Mouse (Mus musculus): Measurements from ENCODE around the gene Akap1. TPM values are rescaled to one million over a fixed set of nuclear protein-coding genes. Genes with fewer than 3 reads are reported as not detected.

The Akap1 gene
- polyA plus RNA-seq, 1 experiment: 48.2 TPM

DNA sequence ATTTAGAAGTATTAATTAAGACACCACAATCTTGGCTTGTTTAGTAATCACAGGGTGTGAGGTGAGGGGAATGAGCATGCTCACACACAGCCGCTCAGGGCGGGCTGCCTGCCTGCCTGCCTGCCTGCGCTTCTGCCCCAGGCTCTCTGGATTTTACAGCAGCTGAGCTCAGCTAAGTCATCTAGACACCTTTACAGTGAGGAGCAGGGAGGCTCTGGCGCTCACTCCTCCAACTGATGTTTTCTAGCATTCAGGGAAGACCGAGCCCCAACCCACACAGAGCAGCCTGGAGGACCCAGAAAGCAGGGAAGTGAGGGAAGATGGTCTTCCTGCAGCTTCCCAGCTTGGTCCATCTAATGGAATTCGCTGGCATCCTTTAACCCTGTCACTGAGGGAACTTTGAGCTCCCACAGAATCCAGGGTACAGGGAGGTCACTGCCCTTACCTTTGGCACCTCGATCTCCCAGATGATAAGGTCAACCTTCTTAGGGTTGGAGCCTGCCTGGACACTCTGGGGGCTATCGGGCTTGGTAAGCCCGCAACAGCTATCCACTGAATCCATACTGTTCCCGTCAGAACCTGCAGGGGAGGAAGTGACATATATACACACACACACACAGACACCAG is 23.5 kb downstream of the Akap1 start:
- no peak for TF ChIP-seq EP300 (IDR thresholded peaks at IDR 0.05; ENCODE audit: insufficient read depth, low read depth, low read length)
- TF ChIP-seq POLR2A (IDR thresholded peaks at IDR 0.05; ENCODE audit: insufficient read depth, low read length): no peak
- TF ChIP-seq CTCF (IDR thresholded peaks at IDR 0.05; ENCODE audit: low read depth, low read length): no peak
- Histone ChIP-seq H3K4me3 (ENCODE audit: low read depth, low read length) (no peak overlapping the region), H3K4me1 (ENCODE audit: control insufficient read depth, insufficient read depth, low read length) (peaks cover 5% of the 10 kb centered on the region), H3K27ac (ENCODE audit: insufficient read depth, low read length) (no peak overlapping the region), H3K9ac (ENCODE audit: low read depth, poor library complexity, severe bottlenecking) (no peak overlapping the region), H3K9me3 (replicated peaks; ENCODE audit: control insufficient read depth, insufficient read depth, low read length, poor library complexity, severe bottlenecking) (no peaks in the 10 kb centered on the region), H3K27me3 (ENCODE audit: control insufficient read depth, insufficient read depth, low read length, poor library complexity, severe bottlenecking) (no peaks in the 10 kb centered on the region), H3K36me3 (ENCODE audit: control insufficient read depth, insufficient read depth, low read length, poor library complexity, severe bottlenecking) (peaks cover 72% of the 10 kb centered on the region)

DNA sequence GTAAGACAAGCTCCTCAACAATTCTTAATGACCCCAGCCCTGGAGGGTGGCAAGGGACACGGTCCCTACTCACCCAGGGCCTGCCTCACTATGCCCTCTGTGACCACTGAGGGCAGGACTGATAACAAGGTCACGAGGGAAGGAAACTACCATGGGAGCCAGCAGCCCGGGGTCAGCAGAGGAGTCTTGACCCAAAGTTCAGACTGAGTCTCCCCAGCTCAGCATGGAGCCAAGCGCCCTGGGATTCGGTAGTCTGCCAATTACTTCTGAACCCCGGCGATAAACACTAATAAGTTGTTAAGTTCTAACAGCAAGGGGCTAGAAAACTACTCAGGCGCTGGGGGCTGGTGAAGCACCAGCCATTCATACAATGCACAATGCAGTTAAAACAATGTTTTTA is 24.1 kb downstream of the Akap1 start:
- Histone ChIP-seq H3K36me3 (ENCODE audit: control insufficient read depth, insufficient read depth, low read length, poor library complexity, severe bottlenecking) (peaks cover 66% of the 10 kb centered on the region), H3K27ac (ENCODE audit: insufficient read depth, low read length) (no peak overlapping the region), H3K4me1 (ENCODE audit: control insufficient read depth, insufficient read depth, low read length) (peaks cover 5% of the 10 kb centered on the region), H3K4me3 (ENCODE audit: low read depth, low read length) (no peak overlapping the region), H3K9me3 (replicated peaks; ENCODE audit: control insufficient read depth, insufficient read depth, low read length, poor library complexity, severe bottlenecking) (no peaks in the 10 kb centered on the region), H3K27me3 (ENCODE audit: control insufficient read depth, insufficient read depth, low read length, poor library complexity, severe bottlenecking) (no peaks in the 10 kb centered on the region), H3K9ac (ENCODE audit: low read depth, poor library complexity, severe bottlenecking) (no peak overlapping the region)
- TF ChIP-seq CTCF (IDR thresholded peaks at IDR 0.05; ENCODE audit: low read depth, low read length) (no peak), EP300 (IDR thresholded peaks at IDR 0.05; ENCODE audit: insufficient read depth, low read depth, low read length) (no peak), POLR2A (IDR thresholded peaks at IDR 0.05; ENCODE audit: insufficient read depth, low read length) (no peak)

DNA sequence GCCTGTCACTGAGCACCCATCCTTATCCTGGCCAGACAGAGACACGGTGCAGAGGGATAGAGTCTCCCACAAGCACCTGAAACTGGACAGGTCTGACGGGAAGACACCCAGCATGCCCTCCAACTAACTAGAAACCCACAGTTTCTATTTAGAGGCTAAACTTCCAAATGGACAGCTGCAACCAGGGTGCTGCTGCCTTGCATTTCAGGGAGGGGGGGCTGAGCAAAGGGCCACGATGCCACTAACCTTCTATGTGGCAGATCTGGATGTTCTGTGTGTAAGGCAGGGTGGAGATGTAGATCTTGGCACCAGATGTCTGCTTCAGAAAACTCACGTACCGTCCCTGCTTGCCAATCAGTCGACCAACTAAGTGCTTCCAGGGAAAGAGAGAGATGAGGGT is 25.0 kb downstream of the Akap1 start:
- Histone ChIP-seq H3K27me3 (ENCODE audit: control insufficient read depth, insufficient read depth, low read length, poor library complexity, severe bottlenecking) (no peaks in the 10 kb centered on the region), H3K9ac (ENCODE audit: low read depth, poor library complexity, severe bottlenecking) (no peak overlapping the region), H3K27ac (ENCODE audit: insufficient read depth, low read length) (no peak overlapping the region), H3K36me3 (ENCODE audit: control insufficient read depth, insufficient read depth, low read length, poor library complexity, severe bottlenecking) (peaks cover 65% of the 10 kb centered on the region), H3K4me3 (ENCODE audit: low read depth, low read length) (no peak overlapping the region), H3K4me1 (ENCODE audit: control insufficient read depth, insufficient read depth, low read length) (peaks cover 3% of the 10 kb centered on the region), H3K9me3 (replicated peaks; ENCODE audit: control insufficient read depth, insufficient read depth, low read length, poor library complexity, severe bottlenecking) (no peaks in the 10 kb centered on the region)
- no peak for TF ChIP-seq CTCF (IDR thresholded peaks at IDR 0.05; ENCODE audit: low read depth, low read length)
- no peak for TF ChIP-seq EP300 (IDR thresholded peaks at IDR 0.05; ENCODE audit: insufficient read depth, low read depth, low read length)
- no peak for TF ChIP-seq POLR2A (IDR thresholded peaks at IDR 0.05; ENCODE audit: insufficient read depth, low read length)

DNA sequence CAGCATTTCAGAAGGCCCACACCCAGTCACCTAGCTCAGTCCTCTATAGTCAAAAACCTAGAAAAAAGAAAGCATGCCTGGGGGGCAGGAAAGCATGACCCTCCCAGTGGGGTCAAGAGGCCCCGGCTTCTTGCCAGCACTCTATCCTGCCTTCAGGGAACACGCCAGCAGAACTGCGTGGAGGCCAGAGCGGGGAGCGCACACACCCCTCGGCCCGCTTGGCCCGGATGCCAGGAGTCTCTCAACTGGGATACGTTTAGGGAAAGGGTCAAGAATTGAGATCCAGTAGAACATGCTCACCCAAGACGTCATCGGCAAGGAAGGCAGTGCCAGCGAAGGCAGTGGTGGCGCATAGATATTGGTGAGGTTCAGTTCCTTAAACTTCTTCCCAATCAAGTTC is 25.8 kb downstream of the Akap1 start:
- H3K9me3 ChIP-seq (replicated peaks; ENCODE audit: control insufficient read depth, insufficient read depth, low read length, poor library complexity, severe bottlenecking): no peaks in the 10 kb centered on the region
- no peak overlapping the region for H3K27ac ChIP-seq (ENCODE audit: insufficient read depth, low read length)
- no peak overlapping the region for H3K4me3 ChIP-seq (ENCODE audit: low read depth, low read length)
- no peaks in the 10 kb centered on the region for H3K27me3 ChIP-seq (ENCODE audit: control insufficient read depth, insufficient read depth, low read length, poor library complexity, severe bottlenecking)
- TF ChIP-seq EP300 (IDR thresholded peaks at IDR 0.05; ENCODE audit: insufficient read depth, low read depth, low read length) (no peak), POLR2A (IDR thresholded peaks at IDR 0.05; ENCODE audit: insufficient read depth, low read length) (no peak), CTCF (IDR thresholded peaks at IDR 0.05; ENCODE audit: low read depth, low read length) (no peak)
- peaks cover 3% of the 10 kb centered on the region for H3K4me1 ChIP-seq (ENCODE audit: control insufficient read depth, insufficient read depth, low read length)
- no peak overlapping the region for H3K9ac ChIP-seq (ENCODE audit: low read depth, poor library complexity, severe bottlenecking)
- H3K36me3 ChIP-seq (ENCODE audit: control insufficient read depth, insufficient read depth, low read length, poor library complexity, severe bottlenecking): peaks cover 67% of the 10 kb centered on the region

DNA sequence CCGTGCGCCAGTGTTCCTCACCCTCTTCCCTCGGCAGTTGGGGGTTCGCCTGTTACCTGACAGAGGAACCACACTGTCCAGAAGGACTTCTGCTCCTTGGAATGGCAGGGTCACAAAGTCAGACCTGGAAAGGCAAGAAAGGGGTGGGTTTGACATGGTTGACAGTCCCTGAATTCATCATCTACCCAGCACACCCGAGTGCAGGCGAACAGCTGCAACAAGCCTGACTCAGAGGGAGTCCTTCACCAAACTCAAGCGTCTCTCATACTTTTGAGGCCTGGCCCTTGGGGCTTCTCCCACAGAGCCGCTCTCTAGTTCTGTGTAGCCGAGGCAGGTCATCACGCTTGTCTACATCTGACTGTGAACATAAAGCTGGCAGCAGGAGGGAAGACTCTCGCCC is 29.8 kb downstream of the Akap1 start:
- Histone ChIP-seq H3K27me3 (ENCODE audit: control insufficient read depth, insufficient read depth, low read length, poor library complexity, severe bottlenecking) (no peaks in the 10 kb centered on the region), H3K9me3 (replicated peaks; ENCODE audit: control insufficient read depth, insufficient read depth, low read length, poor library complexity, severe bottlenecking) (no peaks in the 10 kb centered on the region), H3K36me3 (ENCODE audit: control insufficient read depth, insufficient read depth, low read length, poor library complexity, severe bottlenecking) (peaks cover 75% of the 10 kb centered on the region), H3K27ac (ENCODE audit: insufficient read depth, low read length) (no peak overlapping the region), H3K4me3 (ENCODE audit: low read depth, low read length) (no peak overlapping the region), H3K9ac (ENCODE audit: low read depth, poor library complexity, severe bottlenecking) (no peak overlapping the region), H3K4me1 (ENCODE audit: control insufficient read depth, insufficient read depth, low read length) (no peaks in the 10 kb centered on the region)
- TF ChIP-seq CTCF (IDR thresholded peaks at IDR 0.05; ENCODE audit: low read depth, low read length): no peak
- no peak for TF ChIP-seq POLR2A (IDR thresholded peaks at IDR 0.05; ENCODE audit: insufficient read depth, low read length)
- TF ChIP-seq EP300 (IDR thresholded peaks at IDR 0.05; ENCODE audit: insufficient read depth, low read depth, low read length): no peak

DNA sequence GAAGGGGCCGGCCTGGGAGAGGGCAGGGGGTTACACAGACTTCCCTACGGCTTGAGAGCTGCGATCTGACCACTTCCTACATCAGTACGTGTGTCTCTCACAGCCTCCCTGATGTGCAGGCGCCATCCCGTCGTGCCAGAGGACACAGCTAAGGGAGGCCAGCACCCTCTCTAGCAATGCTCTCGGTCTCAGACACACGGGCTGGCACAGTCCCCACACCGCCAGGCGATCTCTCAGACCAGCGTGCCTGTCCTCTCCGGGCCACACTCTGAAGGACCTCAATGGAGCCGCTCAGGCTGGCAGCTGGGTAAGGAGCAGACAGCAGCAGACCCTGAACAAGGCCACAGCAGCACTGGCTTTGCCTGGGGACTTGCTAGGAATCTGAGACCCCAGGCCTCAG is 30.3 kb downstream of the Akap1 start:
- H3K27ac ChIP-seq (ENCODE audit: insufficient read depth, low read length): no peak overlapping the region
- TF ChIP-seq CTCF (IDR thresholded peaks at IDR 0.05; ENCODE audit: low read depth, low read length) (no peak), POLR2A (IDR thresholded peaks at IDR 0.05; ENCODE audit: insufficient read depth, low read length) (no peak), EP300 (IDR thresholded peaks at IDR 0.05; ENCODE audit: insufficient read depth, low read depth, low read length) (no peak)
- H3K9ac ChIP-seq (ENCODE audit: low read depth, poor library complexity, severe bottlenecking): no peak overlapping the region
- no peaks in the 10 kb centered on the region for H3K4me1 ChIP-seq (ENCODE audit: control insufficient read depth, insufficient read depth, low read length)
- H3K27me3 ChIP-seq (ENCODE audit: control insufficient read depth, insufficient read depth, low read length, poor library complexity, severe bottlenecking): no peaks in the 10 kb centered on the region
- no peak overlapping the region for H3K4me3 ChIP-seq (ENCODE audit: low read depth, low read length)
- H3K9me3 ChIP-seq (replicated peaks; ENCODE audit: control insufficient read depth, insufficient read depth, low read length, poor library complexity, severe bottlenecking): no peaks in the 10 kb centered on the region
- H3K36me3 ChIP-seq (ENCODE audit: control insufficient read depth, insufficient read depth, low read length, poor library complexity, severe bottlenecking): peaks cover 71% of the 10 kb centered on the region
